Mouse (Mus musculus) MEL (cell line): ENCODE data around the gene Hoxc4. TPM values are rescaled to one million over a fixed set of nuclear protein-coding genes. Genes with fewer than 3 reads are reported as not detected.

Experiments used
- DNase-seq: peaks from one replicate; pipeline ENCODE4 v3.0.0; 2011; ENCODE audit warnings: low read depth, low spot score
- H3K27ac ChIP-seq: 2 replicates; pipeline ENCODE4 v1.5.1; 2012; ENCODE audit warnings: low read depth, mild to moderate bottlenecking, control low read depth, low read length, moderate library complexity; ENCODE audit not compliant: control insufficient read depth
- H3K27me3 ChIP-seq, 2 experiments: fragments of 150-350 bp in 1 of 2; sonication (generic) in 1 of 2; 2 replicates each; pipeline ENCODE4 v1.6.1; 2012; ENCODE audit warnings: low read length in 2 of 2, mild to moderate bottlenecking in 2 of 2, improper control_type of control experiment in 1 of 2, moderate library complexity in 1 of 2; ENCODE audit not compliant: insufficient read depth in 2 of 2, control insufficient read depth in 1 of 2
- H3K36me3 ChIP-seq, 2 experiments: 2 replicates each; pipeline ENCODE4 v1.6.1; 2012 to 2014; ENCODE audit warnings: low read length in 2 of 2, improper control_type of control experiment in 1 of 2, inconsistent platforms in 1 of 2, mild to moderate bottlenecking in 1 of 2; ENCODE audit not compliant: insufficient read depth in 2 of 2, control insufficient read depth in 1 of 2
- H3K4me1 ChIP-seq, 2 experiments: fragments of 150-350 bp in 1 of 2; sonication (generic) in 1 of 2; 2 replicates each; pipeline ENCODE4 v1.6.1; 2012; ENCODE audit warnings: low read length in 2 of 2, improper control_type of control experiment in 1 of 2, mild to moderate bottlenecking in 1 of 2; ENCODE audit not compliant: insufficient read depth in 2 of 2, control insufficient read depth in 1 of 2
- H3K4me3 ChIP-seq, 2 experiments: fragments of 150-350 bp in 1 of 2; sonication (generic) in 1 of 2; 2 replicates each; pipeline ENCODE4 v1.5.1; 2012; ENCODE audit warnings: low read depth in 2 of 2, low read length in 2 of 2, mild to moderate bottlenecking in 2 of 2, moderate library complexity in 2 of 2, control low read depth in 1 of 2, improper control_type of control experiment in 1 of 2; ENCODE audit not compliant: control insufficient read depth in 1 of 2, insufficient read depth in 1 of 2
- H3K79me2 ChIP-seq: 2 replicates; pipeline ENCODE4 v1.6.1; 2012; ENCODE audit warnings: mild to moderate bottlenecking, low read length, moderate library complexity; ENCODE audit not compliant: control insufficient read depth, poor library complexity, insufficient read depth
- H3K9ac ChIP-seq: 2 replicates; pipeline ENCODE4 v1.6.1; 2012; ENCODE audit warnings: low read depth, mild to moderate bottlenecking, control low read depth, low read length, moderate library complexity; ENCODE audit not compliant: control insufficient read depth, poor library complexity, severe bottlenecking
- H3K9me3 ChIP-seq: fragments of 150-350 bp; sonication (generic); replicated peaks from 2 replicates; pipeline ENCODE4 v1.6.1; 2012; ENCODE audit warnings: mild to moderate bottlenecking, low read length, improper control_type of control experiment, moderate library complexity; ENCODE audit not compliant: insufficient read depth
- CHD2 ChIP-seq: IDR thresholded peaks from 2 replicates; pipeline ENCODE4 v1.6.1; 2011; ENCODE audit warnings: low read length, improper control_type of control experiment
- GABPA ChIP-seq: IDR thresholded peaks from 2 replicates; pipeline ENCODE4 v1.6.1; 2012; ENCODE audit warnings: low read depth, mild to moderate bottlenecking, inconsistent platforms, low read length, improper control_type of control experiment, moderate library complexity
- KAT2A ChIP-seq: conservative IDR thresholded peaks from 2 replicates; pipeline ENCODE4 v1.6.1; 2012; ENCODE audit warnings: low read depth, low read length, improper control_type of control experiment, inconsistent platforms
- MAFK ChIP-seq: IDR thresholded peaks from 2 replicates; pipeline ENCODE4 v1.6.1; 2011; ENCODE audit warnings: low read depth, mild to moderate bottlenecking, low read length, improper control_type of control experiment, borderline replicate concordance
- MAX ChIP-seq: IDR thresholded peaks from 2 replicates; pipeline ENCODE4 v1.6.1; 2011; ENCODE audit warnings: low read length, improper control_type of control experiment
- MAZ ChIP-seq: IDR thresholded peaks from 2 replicates; pipeline ENCODE4 v1.6.1; 2012; ENCODE audit warnings: low read depth, mild to moderate bottlenecking, inconsistent platforms, low read length, improper control_type of control experiment
- MYB ChIP-seq: IDR thresholded peaks from 2 replicates; pipeline ENCODE4 v1.6.1; 2011; ENCODE audit warnings: mild to moderate bottlenecking, low read depth, low read length, improper control_type of control experiment
- POLR2AphosphoS5 ChIP-seq: IDR thresholded peaks from 2 replicates; pipeline ENCODE4 v1.6.1; 2012; ENCODE audit warnings: low read depth, borderline replicate concordance, mild to moderate bottlenecking, inconsistent platforms, low read length, moderate library complexity, mixed read lengths
- SIN3A ChIP-seq: IDR thresholded peaks from 2 replicates; pipeline ENCODE4 v1.6.1; 2012; ENCODE audit warnings: low read length, improper control_type of control experiment, inconsistent platforms
- ZKSCAN1 ChIP-seq: IDR thresholded peaks from 2 replicates; pipeline ENCODE4 v1.6.1; 2012; ENCODE audit warnings: low read depth, mild to moderate bottlenecking, inconsistent platforms, low read length, improper control_type of control experiment, moderate library complexity
- polyA plus RNA-seq, 2 experiments: library from polyadenylated mRNA; stranded (reverse) in 1 of 2; unstranded in 1 of 2; fragments of >175 nt in 1 of 2; fragments of >200 nt in 1 of 2; gene quantifications; 2 replicates each; pipeline versions ENCODE4 v1.2.1 to v1.2.4; 2012; ENCODE audit warnings: low replicate concordance in 2 of 2, low read depth in 1 of 2; ENCODE audit not compliant: insufficient read length in 2 of 2, insufficient read depth in 1 of 2, missing spikeins in 1 of 2
- total RNA-seq: library from RNA; depleted of rRNA; stranded (reverse); fragments of 300-350 nt; gene quantifications from 2 replicates; pipeline ENCODE4 v1.2.3, GENCODE M21; 2012

Hoxc4 gene
- total and polyA plus RNA-seq, 3 experiments: 2.6 to 9.4 TPM; not detected in 1

- DNase-seq: no peak
- peaks cover 2 to 4% of the 10 kb centered on the region in 2 experiments for H3K4me1 ChIP-seq
- peaks cover 0 to 8% of the 10 kb centered on the region in 2 experiments; a peak in 2 of 4 replicates for H3K36me3 ChIP-seq
- no peak overlapping the region for H3K9ac ChIP-seq
- H3K9me3 ChIP-seq: no peaks in the 10 kb centered on the region
- no peaks in the 10 kb centered on the region for H3K79me2 ChIP-seq
- no peaks in the 10 kb centered on the region for H3K27me3 ChIP-seq
- no peak overlapping the region for H3K27ac ChIP-seq
- H3K4me3 ChIP-seq: no peak overlapping the region
- no peak for TF ChIP-seq SIN3A
- TF ChIP-seq, all 39 proteins: peak for 0
Measured at GRCm38 (mm10) chr15:103056396-103056795, 37.7 kb downstream of the Hoxc4 start.

DNA sequence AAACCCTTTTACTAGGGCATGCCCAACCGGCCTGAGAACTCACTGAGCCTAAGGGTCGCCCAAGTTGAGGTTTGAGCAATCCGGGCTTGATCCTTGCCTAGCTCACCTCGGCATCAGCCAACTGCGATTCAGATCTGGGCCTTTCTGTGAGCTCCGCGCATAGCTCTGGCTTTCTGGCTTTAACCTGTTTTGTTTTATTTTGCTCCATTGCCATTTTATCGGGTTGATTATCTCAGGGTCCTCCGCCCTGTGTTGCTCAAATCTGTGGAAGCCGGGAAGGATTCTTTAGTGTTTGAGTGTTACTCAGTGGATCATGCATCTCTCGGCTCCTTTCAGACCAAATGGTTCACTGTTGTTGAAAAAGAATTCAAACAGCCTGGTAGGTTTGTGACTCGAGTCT, 40.0 kb downstream of the Hoxc4 start:
- H3K9ac ChIP-seq: no peak overlapping the region
- DNase-seq: no peak
- H3K79me2 ChIP-seq: no peaks in the 10 kb centered on the region
- H3K27ac ChIP-seq: no peak overlapping the region
- no peaks in the 10 kb centered on the region; a peak in 1 of 4 replicates for H3K4me1 ChIP-seq
- no peak overlapping the region for H3K4me3 ChIP-seq
- H3K27me3 ChIP-seq: no peaks in the 10 kb centered on the region
- no peaks in the 10 kb centered on the region for H3K9me3 ChIP-seq
- peaks cover 0 to under 1% of the 10 kb centered on the region in 2 experiments; a peak in 2 of 4 replicates for H3K36me3 ChIP-seq
- no peak for TF ChIP-seq SIN3A
- TF ChIP-seq GABPA: no peak

GRCm38 (mm10) chr15:103059393-103059992, 40.8 kb downstream of the Hoxc4 start:
- Histone ChIP-seq H3K9ac (no peak overlapping the region), H3K79me2 (no peaks in the 10 kb centered on the region), H3K27ac (no peak overlapping the region), H3K9me3 (no peaks in the 10 kb centered on the region), H3K4me3 (no peak overlapping the region), H3K36me3 (no peaks in the 10 kb centered on the region), H3K27me3 (no peaks in the 10 kb centered on the region), H3K4me1 (no peaks in the 10 kb centered on the region)
- no peak for DNase-seq
- TF ChIP-seq ZKSCAN1 (no peak), MAX (no peak)

GRCm38 (mm10) chr15:103060021-103060340, 41.2 kb downstream of the Hoxc4 start:
- Histone ChIP-seq H3K9me3 (no peaks in the 10 kb centered on the region), H3K4me1 (no peaks in the 10 kb centered on the region), H3K79me2 (no peaks in the 10 kb centered on the region), H3K27me3 (no peaks in the 10 kb centered on the region), H3K27ac (no peak overlapping the region), H3K36me3 (no peaks in the 10 kb centered on the region), H3K4me3 (no peak overlapping the region), H3K9ac (no peak overlapping the region)
- TF ChIP-seq MAZ: no peak
- no peak for TF ChIP-seq MAFK
- no peak for TF ChIP-seq KAT2A
- TF ChIP-seq POLR2AphosphoS5: no peak
- TF ChIP-seq CHD2: no peak
- no peak for TF ChIP-seq MYB
- DNase-seq: no peak
